Mouse (Mus musculus) mouse embryonic stem cell (cell line): ENCODE measurements around the gene Tab1.

Experiments
- in situ Hi-C, 2 experiments: fragments of 300-500 bp; cut with MboI; formaldehyde crosslinking; loops; 1 replicate in 1 of 2; 3 replicates in 1 of 2; pipeline ENCODE4 v1.14.3; 2019 to 2020; ENCODE audit warnings: low sequenced_read_pairs in 2 of 2, low pct_unique_long_range_greater_than_20kb in 1 of 2, mixed read lengths in 1 of 2; ENCODE audit not compliant: unreplicated experiment in 1 of 2

The Tab1 gene

GRCm38 (mm10) chr15:80129982-80130381 is 2.9 kb upstream of the Tab1 start:
- in situ Hi-C loops = no loop called here

- in situ Hi-C loops = no loop called here
Measured at GRCm38 (mm10) chr15:80130689-80131088, 2.2 kb upstream of the Tab1 start.

- in situ Hi-C loops = no loop called here
Measured at GRCm38 (mm10) chr15:80131421-80131820, 1.5 kb upstream of the Tab1 start.

- in situ Hi-C loops = no loop called here
Measured at GRCm38 (mm10) chr15:80132452-80132851, 475 bp upstream of the Tab1 start.

- in situ Hi-C loops = no loop called here
Measured at GRCm38 (mm10) chr15:80133682-80134449, 939 bp downstream of the Tab1 start.

GRCm38 (mm10) chr15:80134450-80134847 is 1.5 kb downstream of the Tab1 start:
- in situ Hi-C loops = no loop called here

GRCm38 (mm10) chr15:80135499-80135898 is 2.6 kb downstream of the Tab1 start:
- in situ Hi-C loops = no loop called here

GRCm38 (mm10) chr15:80136645-80137044 is 3.7 kb downstream of the Tab1 start:
- in situ Hi-C loops = no loop called here

- in situ Hi-C loops = no loop called here
Measured at GRCm38 (mm10) chr15:80137945-80138791, 5.2 kb downstream of the Tab1 start.

- in situ Hi-C loops = no loop called here
Measured at GRCm38 (mm10) chr15:80140302-80140701, 7.4 kb downstream of the Tab1 start.

- in situ Hi-C loops = no loop called here
Measured at GRCm38 (mm10) chr15:80140878-80141277, 8.0 kb downstream of the Tab1 start.

GRCm38 (mm10) chr15:80142130-80142529 is 9.2 kb downstream of the Tab1 start:
- in situ Hi-C loops = no loop called here

GRCm38 (mm10) chr15:80143760-80144159 is 10.8 kb downstream of the Tab1 start:
- in situ Hi-C loops = no loop called here

- in situ Hi-C loops = no loop called here
Measured at GRCm38 (mm10) chr15:80145397-80145796, 12.5 kb downstream of the Tab1 start.

GRCm38 (mm10) chr15:80146153-80146552 is 13.2 kb downstream of the Tab1 start:
- in situ Hi-C loops = no loop called here

GRCm38 (mm10) chr15:80147090-80147489 is 14.2 kb downstream of the Tab1 start:
- in situ Hi-C loops = no loop called here

- in situ Hi-C loops = no loop called here
Measured at GRCm38 (mm10) chr15:80147511-80147910, 14.6 kb downstream of the Tab1 start.

GRCm38 (mm10) chr15:80148565-80148964 is 15.6 kb downstream of the Tab1 start:
- in situ Hi-C loops = no loop called here

- in situ Hi-C loops = no loop called here
Measured at GRCm38 (mm10) chr15:80149517-80149916, 16.6 kb downstream of the Tab1 start.

- in situ Hi-C loops = no loop called here
Measured at GRCm38 (mm10) chr15:80152663-80153062, 19.7 kb downstream of the Tab1 start.
